Mouse (Mus musculus): ENCODE data around the gene Lrrfip1. TPM values are rescaled to one million over a fixed set of nuclear protein-coding genes. Genes with fewer than 3 reads are reported as not detected.

Gene Lrrfip1
- polyA plus RNA-seq, 1 experiment = 16.6 TPM

DNA sequence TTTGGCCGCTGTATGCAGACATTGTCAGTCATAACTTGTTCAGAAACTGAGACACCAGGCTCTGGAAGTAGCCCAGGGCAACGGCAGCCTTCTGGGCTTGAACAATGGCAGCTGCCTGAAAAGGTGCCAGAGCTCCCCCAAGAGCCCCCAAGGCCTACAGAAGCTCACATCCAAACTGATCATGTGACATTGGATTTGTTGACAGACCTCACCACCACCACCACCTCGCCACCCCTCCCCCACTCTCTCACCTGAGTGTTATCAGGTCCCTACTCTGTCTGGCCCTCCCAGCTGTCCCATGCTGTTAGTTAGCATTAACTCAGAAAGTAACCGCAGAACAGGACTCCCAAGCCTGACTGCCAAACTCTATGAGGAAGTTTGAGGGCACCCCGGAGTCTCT is 44.7 kb downstream of the Lrrfip1 start:
- Histone ChIP-seq H3K4me1 (ENCODE audit: control insufficient read depth, insufficient read depth, insufficient read length) (peaks cover 3% of the 10 kb centered on the region; the same call in 1 of the 2 replicates), H3K27me3 (ENCODE audit: control insufficient read depth, insufficient read depth, low read length) (no peaks in the 10 kb centered on the region), H3K4me3 (ENCODE audit: extremely low read depth, insufficient read depth, insufficient read length) (no peak overlapping the region), H3K36me3 (ENCODE audit: control insufficient read depth, insufficient read depth, low read length) (no peaks in the 10 kb centered on the region), H3K27ac (ENCODE audit: insufficient read depth, low read length) (no peak overlapping the region)
- DNase-seq (ENCODE audit: low read depth in 1 of 2, low spot score in 2 of 2) = no peak
- WGBS = 63% methylated on average over 5 of the region's 5 CpGs
- TF ChIP-seq CTCF (IDR thresholded peaks at IDR 0.05; ENCODE audit: extremely low read depth, insufficient read depth, insufficient read length, insufficient replicate concordance) = no peak
- TF ChIP-seq POLR2A (IDR thresholded peaks at IDR 0.05; ENCODE audit: low read depth, low read length) = no peak

DNA sequence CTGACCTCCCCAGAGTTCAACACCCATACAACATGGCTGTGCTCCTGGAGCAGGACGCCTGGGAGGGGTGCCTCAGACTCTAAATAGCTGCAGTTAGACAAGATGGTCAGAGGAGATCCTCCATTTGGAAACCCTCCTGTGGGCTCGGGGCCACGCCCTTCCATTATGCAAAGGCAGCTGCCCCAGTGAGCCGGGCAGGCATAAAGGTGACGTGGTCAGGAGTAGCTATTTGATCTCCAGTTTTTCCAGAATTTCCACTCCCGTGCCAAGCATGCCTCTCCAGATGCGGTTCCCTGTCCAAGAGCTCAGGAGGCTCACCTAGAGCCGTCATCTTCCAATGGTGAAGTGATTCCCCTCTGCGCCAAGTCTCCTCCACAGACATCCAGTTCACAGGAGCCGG is 45.6 kb downstream of the Lrrfip1 start:
- peaks cover 3% of the 10 kb centered on the region; the same call in 1 of the 2 replicates for H3K4me1 ChIP-seq (ENCODE audit: control insufficient read depth, insufficient read depth, insufficient read length)
- 88% methylated on average over 10 of the region's 10 CpGs for WGBS
- no peak for TF ChIP-seq CTCF (IDR thresholded peaks at IDR 0.05; ENCODE audit: extremely low read depth, insufficient read depth, insufficient read length, insufficient replicate concordance)
- no peak for TF ChIP-seq POLR2A (IDR thresholded peaks at IDR 0.05; ENCODE audit: low read depth, low read length)

GRCm38 (mm10) chr1:91044648-91045047 is 46.1 kb downstream of the Lrrfip1 start:
- no peak for DNase-seq (ENCODE audit: low read depth in 1 of 2, low spot score in 2 of 2)
- 61% methylated on average over 3 of the region's 3 CpGs for WGBS

More for the DNA sequence above, 45.6 kb downstream of the Lrrfip1 start:
- no peaks in the 10 kb centered on the region for H3K27me3 ChIP-seq (ENCODE audit: control insufficient read depth, insufficient read depth, low read length)
- H3K4me3 ChIP-seq (ENCODE audit: extremely low read depth, insufficient read depth, insufficient read length) = no peak overlapping the region
- H3K27ac ChIP-seq (ENCODE audit: insufficient read depth, low read length) = no peak overlapping the region
- H3K36me3 ChIP-seq (ENCODE audit: control insufficient read depth, insufficient read depth, low read length) = no peaks in the 10 kb centered on the region
- DNase-seq (ENCODE audit: low read depth in 1 of 2, low spot score in 2 of 2) = no peak

GRCm38 (mm10) chr1:91046237-91046636 is 47.7 kb downstream of the Lrrfip1 start:
- TF ChIP-seq POLR2A (IDR thresholded peaks at IDR 0.05; ENCODE audit: low read depth, low read length) = no peak
- TF ChIP-seq CTCF (IDR thresholded peaks at IDR 0.05; ENCODE audit: extremely low read depth, insufficient read depth, insufficient read length, insufficient replicate concordance) = no peak
- Histone ChIP-seq H3K27ac (ENCODE audit: insufficient read depth, low read length) (no peak overlapping the region), H3K36me3 (ENCODE audit: control insufficient read depth, insufficient read depth, low read length) (no peaks in the 10 kb centered on the region), H3K4me1 (ENCODE audit: control insufficient read depth, insufficient read depth, insufficient read length) (peaks cover 2% of the 10 kb centered on the region; the same call in 1 of the 2 replicates), H3K27me3 (ENCODE audit: control insufficient read depth, insufficient read depth, low read length) (no peaks in the 10 kb centered on the region), H3K4me3 (ENCODE audit: extremely low read depth, insufficient read depth, insufficient read length) (no peak overlapping the region)
- DNase-seq (ENCODE audit: low read depth in 1 of 2, low spot score in 2 of 2) = no peak
- 30% methylated on average over 5 of the region's 5 CpGs for WGBS

More at GRCm38 (mm10) chr1:91044648-91045047, 46.1 kb downstream of the Lrrfip1 start:
- no peak overlapping the region for H3K27ac ChIP-seq (ENCODE audit: insufficient read depth, low read length)
- H3K4me3 ChIP-seq (ENCODE audit: extremely low read depth, insufficient read depth, insufficient read length) = no peak overlapping the region
- peaks cover 3% of the 10 kb centered on the region; the same call in 1 of the 2 replicates for H3K4me1 ChIP-seq (ENCODE audit: control insufficient read depth, insufficient read depth, insufficient read length)
- H3K27me3 ChIP-seq (ENCODE audit: control insufficient read depth, insufficient read depth, low read length) = no peaks in the 10 kb centered on the region
- TF ChIP-seq CTCF (IDR thresholded peaks at IDR 0.05; ENCODE audit: extremely low read depth, insufficient read depth, insufficient read length, insufficient replicate concordance) = no peak
- TF ChIP-seq POLR2A (IDR thresholded peaks at IDR 0.05; ENCODE audit: low read depth, low read length) = no peak
- no peaks in the 10 kb centered on the region for H3K36me3 ChIP-seq (ENCODE audit: control insufficient read depth, insufficient read depth, low read length)

GRCm38 (mm10) chr1:91049296-91049695 is 50.8 kb downstream of the Lrrfip1 start:
- Histone ChIP-seq H3K4me3 (ENCODE audit: extremely low read depth, insufficient read depth, insufficient read length) (no peak overlapping the region), H3K36me3 (ENCODE audit: control insufficient read depth, insufficient read depth, low read length) (no peaks in the 10 kb centered on the region), H3K27ac (ENCODE audit: insufficient read depth, low read length) (no peak overlapping the region), H3K27me3 (ENCODE audit: control insufficient read depth, insufficient read depth, low read length) (no peaks in the 10 kb centered on the region), H3K4me1 (ENCODE audit: control insufficient read depth, insufficient read depth, insufficient read length) (peaks cover 7% of the 10 kb centered on the region; the same call in 1 of the 2 replicates)
- TF ChIP-seq POLR2A (IDR thresholded peaks at IDR 0.05; ENCODE audit: low read depth, low read length) (no peak), CTCF (IDR thresholded peaks at IDR 0.05; ENCODE audit: extremely low read depth, insufficient read depth, insufficient read length, insufficient replicate concordance) (no peak)
- no peak for DNase-seq (ENCODE audit: low read depth in 1 of 2, low spot score in 2 of 2)
- WGBS = 30% methylated on average over 6 of the region's 6 CpGs

- no peak overlapping the region for H3K4me3 ChIP-seq (ENCODE audit: extremely low read depth, insufficient read depth, insufficient read length)
- peaks cover 15% of the 10 kb centered on the region; the same call in 1 of the 2 replicates for H3K4me1 ChIP-seq (ENCODE audit: control insufficient read depth, insufficient read depth, insufficient read length)
- no peaks in the 10 kb centered on the region for H3K36me3 ChIP-seq (ENCODE audit: control insufficient read depth, insufficient read depth, low read length)
- H3K27me3 ChIP-seq (ENCODE audit: control insufficient read depth, insufficient read depth, low read length) = no peaks in the 10 kb centered on the region
- no peak for DNase-seq (ENCODE audit: low read depth in 1 of 2, low spot score in 2 of 2)
- 69% methylated on average over 8 of the region's 8 CpGs for WGBS
- no peak overlapping the region for H3K27ac ChIP-seq (ENCODE audit: insufficient read depth, low read length)
- TF ChIP-seq POLR2A (IDR thresholded peaks at IDR 0.05; ENCODE audit: low read depth, low read length) (no peak), CTCF (IDR thresholded peaks at IDR 0.05; ENCODE audit: extremely low read depth, insufficient read depth, insufficient read length, insufficient replicate concordance) (no peak)
Measured at GRCm38 (mm10) chr1:91051461-91052094, 53.0 kb downstream of the Lrrfip1 start.

DNA sequence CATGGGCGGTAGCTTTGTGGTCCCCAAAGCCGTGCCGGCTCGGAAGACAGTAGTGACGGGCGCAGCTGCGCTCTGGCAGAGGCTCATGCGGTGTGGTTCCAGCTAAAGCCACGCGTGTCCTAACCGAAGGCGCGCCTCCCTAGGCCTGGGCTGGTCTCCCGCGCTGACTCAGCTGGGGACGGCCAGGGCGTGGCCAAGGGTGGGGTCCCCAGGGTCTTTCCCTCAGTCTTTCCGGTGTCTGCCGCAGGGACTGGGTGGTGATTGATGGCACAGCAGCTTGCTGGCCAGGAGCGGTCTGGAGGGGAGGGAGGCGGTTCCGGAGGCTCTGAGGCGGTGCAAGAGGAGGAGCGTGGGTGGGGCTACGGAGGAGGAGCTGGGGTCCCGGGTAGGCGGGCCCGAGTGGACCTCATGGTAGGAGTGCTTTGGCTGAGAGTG is 54.2 kb downstream of the Lrrfip1 start:
- Histone ChIP-seq H3K27me3 (ENCODE audit: control insufficient read depth, insufficient read depth, low read length) (no peaks in the 10 kb centered on the region), H3K4me3 (ENCODE audit: extremely low read depth, insufficient read depth, insufficient read length) (peak overlapping the region; percentile 87), H3K4me1 (ENCODE audit: control insufficient read depth, insufficient read depth, insufficient read length) (peaks cover 18% of the 10 kb centered on the region; the same call in 1 of the 2 replicates), H3K27ac (ENCODE audit: insufficient read depth, low read length) (peak overlapping the region; percentile 72), H3K36me3 (ENCODE audit: control insufficient read depth, insufficient read depth, low read length) (no peaks in the 10 kb centered on the region)
- TF ChIP-seq POLR2A (IDR thresholded peaks at IDR 0.05; ENCODE audit: low read depth, low read length) (no peak), CTCF (IDR thresholded peaks at IDR 0.05; ENCODE audit: extremely low read depth, insufficient read depth, insufficient read length, insufficient replicate concordance) (peak; percentile 12; the same call in 1 of the 2 replicates)
- WGBS = under 1% methylated on average over 28 of the region's 28 CpGs
- peak; percentile 86 to 95 for DNase-seq (ENCODE audit: low read depth in 1 of 2, low spot score in 2 of 2)

Data from spleen, adult 2 months (tissue).